Mouse (Mus musculus): ENCODE measurements around the gene Map2k6.
"Not testable (repeated sequence)": the region's sequence is repeated elsewhere in the genome, so short reads cannot be mapped to it uniquely, and the experiment has no call there.

The Map2k6 gene

GRCm38 (mm10) chr11:110398553-110399239, at the start of gene Map2k6:
TSS of gene Map2k6 (plus strand) at chr11:110399122.
- peak; percentile 90 for DNase-seq (ENCODE audit: low spot score)

GRCm38 (mm10) chr11:110354261-110354660, 44.7 kb upstream of the Map2k6 start:
- DNase-seq (ENCODE audit: low spot score), result no peak

GRCm38 (mm10) chr11:110355131-110355530, 43.8 kb upstream of the Map2k6 start:
- DNase-seq (ENCODE audit: low spot score), result not testable (repeated sequence)

DNA sequence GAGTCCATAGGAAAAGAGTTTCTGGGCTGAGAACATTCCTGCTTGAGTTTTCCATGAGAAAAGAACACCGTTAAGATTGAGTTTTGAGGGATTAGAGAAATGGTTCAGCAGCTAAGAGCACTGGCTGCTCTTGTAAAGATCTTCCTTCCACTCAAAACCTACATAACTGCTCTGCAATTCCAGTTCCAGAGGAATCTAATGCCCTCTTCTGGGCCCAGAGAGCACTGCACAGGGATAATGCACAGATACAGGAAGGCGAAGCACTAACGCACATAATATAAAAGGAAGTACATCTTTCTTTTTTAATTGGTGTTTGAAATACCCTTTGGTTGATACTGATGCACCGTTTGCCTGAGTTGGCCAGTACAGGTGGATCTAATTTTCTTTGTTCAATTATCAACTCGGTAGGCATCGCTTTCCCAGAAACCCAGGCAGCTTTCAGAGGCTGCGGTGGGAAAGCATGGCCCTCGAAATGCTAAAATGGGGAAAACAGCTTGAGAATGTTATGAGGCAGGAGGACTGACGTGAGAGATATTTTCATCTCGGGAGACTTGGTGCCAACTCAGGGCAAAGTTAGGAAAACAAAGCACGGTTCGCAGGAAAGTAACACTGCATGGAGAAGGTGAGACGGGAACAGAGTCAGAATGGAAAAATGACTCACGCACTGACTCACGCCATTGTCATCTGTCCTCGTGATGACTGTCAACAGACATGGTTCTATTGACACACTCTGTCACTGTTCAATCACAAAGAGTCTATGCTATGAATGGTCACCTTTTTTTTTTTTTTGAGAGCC, 41.0 kb upstream of the Map2k6 start:
- no peak for DNase-seq (ENCODE audit: low spot score)

DNA sequence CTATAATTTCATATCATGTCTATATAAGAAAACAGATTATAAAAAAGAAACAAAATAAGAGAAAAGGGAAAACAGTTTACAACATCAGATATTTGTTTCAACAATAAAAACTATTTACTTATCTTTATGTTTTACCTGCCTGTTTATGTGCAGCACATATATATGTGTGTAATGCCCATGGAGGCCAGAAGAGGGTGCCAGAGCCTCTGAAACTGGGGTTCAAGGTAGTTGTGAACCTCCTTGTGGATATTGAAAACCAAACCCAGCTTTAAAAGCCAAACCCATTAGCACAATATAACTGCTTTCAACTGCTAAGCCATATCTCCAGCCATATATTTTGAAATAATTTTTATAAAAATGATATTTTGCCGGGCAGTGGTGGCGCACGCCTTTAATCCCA, 33.9 kb upstream of the Map2k6 start:
- peak; percentile 19 for DNase-seq (ENCODE audit: low spot score)

DNA sequence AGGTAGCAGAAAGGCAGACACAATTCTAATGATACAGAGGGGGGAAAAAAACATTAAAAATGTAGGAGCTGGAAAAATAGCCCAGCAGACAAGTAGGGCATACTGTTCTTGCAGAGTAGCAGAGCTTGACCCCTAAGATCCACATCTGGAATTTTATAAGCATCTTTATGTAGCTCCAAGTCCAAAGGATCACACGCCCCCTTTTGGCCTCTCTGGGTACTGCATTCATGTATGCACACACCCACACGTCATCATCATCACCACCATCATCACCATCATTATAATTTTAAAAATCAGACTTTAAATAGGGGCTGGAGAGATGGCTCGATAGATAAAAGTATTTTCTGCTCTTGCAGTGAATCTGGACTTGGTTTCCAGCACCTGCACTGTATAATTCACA, 32.0 kb upstream of the Map2k6 start:
- no peak for DNase-seq (ENCODE audit: low spot score)

- no peak for DNase-seq (ENCODE audit: low spot score)
These were observed 31.3 kb upstream of the Map2k6 start for GRCm38 (mm10) chr11:110367638-110368037.

DNA sequence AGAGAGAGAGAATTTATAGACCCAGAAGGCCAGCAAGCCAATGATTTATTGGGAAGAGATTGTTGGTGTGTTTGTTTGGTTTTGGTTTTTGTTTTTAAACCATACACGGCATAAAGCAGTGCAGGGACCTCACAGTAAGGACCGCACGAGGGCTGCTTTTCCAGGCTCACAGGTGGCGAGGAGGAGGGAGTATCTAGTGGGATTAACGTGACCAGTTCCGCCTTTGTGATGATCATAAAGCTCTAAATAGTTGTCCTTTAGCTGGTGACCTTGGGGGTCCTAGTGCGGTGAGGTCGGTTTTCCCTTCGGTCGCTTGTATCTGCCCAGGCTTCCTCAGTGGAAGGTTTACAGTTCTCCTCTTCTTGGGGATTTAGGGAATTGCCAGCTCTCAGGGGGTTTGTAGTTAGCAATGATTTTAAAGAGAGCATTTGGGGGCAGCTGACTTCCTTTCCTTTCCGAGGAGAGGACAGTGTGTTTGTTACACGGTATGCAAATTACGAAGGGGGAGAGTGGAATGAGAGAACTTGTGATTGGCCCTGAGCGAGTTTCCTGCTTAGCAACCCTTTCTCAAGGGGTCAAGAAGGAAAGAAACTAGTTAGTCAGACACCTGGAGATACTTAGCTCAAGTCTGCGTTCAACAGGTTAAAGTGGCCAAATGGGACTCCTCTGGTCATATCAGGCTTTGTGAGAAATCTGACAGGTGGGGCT, 29.5 kb upstream of the Map2k6 start:
- no peak for DNase-seq (ENCODE audit: low spot score)

DNA sequence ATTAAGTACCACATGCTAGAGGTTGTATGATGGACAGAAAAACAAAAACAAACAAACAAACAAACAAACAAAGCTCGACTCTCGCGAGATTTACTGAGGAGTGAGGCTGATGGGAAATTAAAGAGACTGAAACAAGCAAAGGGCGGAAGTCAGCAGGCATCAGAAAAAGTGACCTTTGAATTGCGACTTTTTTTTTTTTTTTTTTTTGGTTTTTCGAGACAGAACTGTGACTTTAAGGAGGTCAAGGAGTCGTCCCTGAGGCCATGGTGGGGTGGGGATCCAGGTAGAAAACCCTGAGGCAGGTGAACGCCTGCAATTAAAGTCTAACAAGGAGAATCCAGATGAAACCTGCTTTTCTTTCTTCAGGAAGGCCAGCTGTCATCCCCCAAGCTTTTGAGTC, 27.1 kb upstream of the Map2k6 start:
- DNase-seq (ENCODE audit: low spot score), result no peak

- DNase-seq (ENCODE audit: low spot score), result no peak
These were observed 26.5 kb upstream of the Map2k6 start for GRCm38 (mm10) chr11:110372266-110372954.

GRCm38 (mm10) chr11:110374036-110374435, 24.9 kb upstream of the Map2k6 start:
- no peak for DNase-seq (ENCODE audit: low spot score)

DNA sequence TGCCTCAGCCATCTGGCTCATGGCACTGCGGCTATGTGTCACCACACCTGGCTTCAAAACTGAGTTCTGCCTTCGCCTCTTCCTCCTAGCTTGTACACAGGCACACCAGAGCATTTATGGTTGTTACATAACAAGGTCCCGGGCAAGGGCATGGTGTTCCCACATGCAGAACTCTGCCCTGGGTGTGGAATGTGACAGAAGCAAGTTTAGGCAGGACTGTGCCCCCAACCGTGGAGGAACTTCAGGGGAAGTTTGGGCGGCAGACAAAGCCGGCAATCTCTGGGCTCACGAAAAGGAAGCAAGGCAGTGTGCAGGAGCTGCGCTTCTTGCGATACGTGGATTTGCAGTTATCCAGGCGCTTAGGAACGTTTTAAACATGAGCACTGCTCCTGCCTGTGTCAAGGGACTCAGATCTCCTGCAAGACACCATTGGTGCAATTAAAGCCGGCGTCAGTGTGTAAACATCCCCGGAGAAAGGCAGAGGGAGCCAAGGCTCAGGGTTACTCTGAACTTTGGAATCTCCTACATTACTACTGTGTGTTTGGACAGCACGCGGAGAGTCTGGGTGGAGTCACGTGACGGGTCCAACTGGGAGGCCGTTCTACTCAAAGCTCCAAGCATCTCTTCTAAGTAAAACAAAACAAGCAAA, 19.1 kb upstream of the Map2k6 start:
- DNase-seq (ENCODE audit: low spot score), result no peak

DNA sequence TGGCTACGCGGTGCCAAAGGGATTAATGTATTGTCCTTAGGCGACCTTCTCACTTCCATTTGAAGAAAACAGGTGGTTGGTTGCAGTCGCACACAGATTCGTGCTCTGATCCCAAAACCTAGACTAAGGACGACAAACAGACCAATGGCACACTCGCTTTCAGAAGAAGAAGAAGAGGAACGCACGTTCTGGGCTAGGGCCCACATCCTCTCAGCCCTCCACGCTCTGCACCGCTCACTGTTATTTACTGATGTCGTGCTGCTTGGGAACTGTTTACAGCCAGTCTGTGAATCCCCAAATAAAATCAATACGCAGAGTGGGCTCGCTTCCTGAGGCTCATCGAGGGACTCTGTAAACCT, 18.6 kb upstream of the Map2k6 start:
- no peak for DNase-seq (ENCODE audit: low spot score)

GRCm38 (mm10) chr11:110385487-110385886, 13.4 kb upstream of the Map2k6 start:
- no peak for DNase-seq (ENCODE audit: low spot score)

DNA sequence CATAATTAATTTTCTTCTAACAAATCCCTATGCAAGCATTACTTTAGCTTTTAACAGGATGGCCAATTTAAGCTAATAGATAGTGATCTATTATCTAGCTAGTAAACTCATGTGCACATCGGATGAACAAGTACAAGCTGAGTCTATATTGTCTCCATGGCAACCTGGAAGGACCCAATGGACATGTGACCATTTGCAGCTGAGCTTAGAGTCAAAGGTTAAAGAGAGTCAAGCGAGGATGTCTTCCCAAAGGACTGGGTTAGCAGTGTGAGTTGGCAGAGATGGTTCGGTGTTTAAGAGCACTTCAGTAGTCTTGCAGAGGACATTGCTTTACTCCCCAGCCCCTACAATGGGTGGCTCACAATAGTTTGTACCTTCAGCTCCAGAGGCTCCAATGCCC, 6.2 kb upstream of the Map2k6 start:
- DNase-seq (ENCODE audit: low spot score), result no peak

DNA sequence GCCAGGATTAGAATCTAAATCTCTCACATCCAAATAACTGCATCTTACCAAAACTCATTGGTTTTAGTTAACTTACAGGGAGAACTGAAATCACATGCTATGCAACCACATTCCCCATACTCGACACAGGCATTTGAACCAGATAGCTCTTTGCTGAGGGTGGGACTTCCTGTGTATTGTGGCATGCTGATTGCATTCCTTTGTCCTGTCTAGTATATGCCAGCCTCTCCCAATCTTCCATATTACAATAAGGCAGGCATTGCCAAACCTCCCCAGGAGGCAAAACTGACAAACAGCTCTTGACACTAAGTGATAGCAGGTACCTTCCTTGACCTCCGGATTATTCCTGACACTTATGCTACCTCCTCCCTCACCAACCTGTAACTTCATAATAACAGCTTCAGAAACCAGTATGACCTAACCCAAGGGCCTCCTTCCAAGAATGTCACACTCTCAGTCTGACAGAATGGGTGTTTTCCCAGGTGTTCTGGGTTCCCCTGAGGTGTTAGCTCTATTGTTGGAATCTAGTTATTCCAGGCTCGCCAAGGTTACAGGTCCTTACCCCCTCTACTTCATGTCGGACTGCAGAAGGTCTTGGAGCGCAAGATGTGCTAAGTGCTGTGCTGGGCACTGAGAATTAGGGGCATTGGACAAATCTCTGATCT, 4.0 kb upstream of the Map2k6 start:
- DNase-seq (ENCODE audit: low spot score), result no peak

DNA sequence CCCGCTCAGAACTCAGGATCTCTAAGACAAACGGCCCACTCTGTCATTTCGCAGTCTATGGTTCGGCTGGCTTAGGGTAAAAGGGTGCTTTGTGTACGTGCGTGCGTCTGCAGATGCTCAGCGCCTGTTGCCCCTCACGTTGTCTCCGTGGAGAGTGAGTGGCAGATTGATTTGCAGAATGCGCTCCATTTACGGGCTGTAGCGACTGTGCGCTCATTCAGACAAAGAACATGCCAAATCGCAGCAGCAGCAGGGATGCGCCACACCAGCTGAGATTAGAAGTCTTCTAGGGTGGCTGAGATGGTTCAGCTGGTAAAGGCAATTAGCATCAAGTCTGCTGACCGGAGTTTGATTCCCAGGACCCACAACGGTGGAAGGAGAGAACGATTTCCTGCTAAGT, 2.8 kb upstream of the Map2k6 start:
- no peak for DNase-seq (ENCODE audit: low spot score)

GRCm38 (mm10) chr11:110399240-110400150, 573 bp downstream of the Map2k6 start:
- no peak for DNase-seq (ENCODE audit: low spot score)

GRCm38 (mm10) chr11:110400283-110400682, 1.4 kb downstream of the Map2k6 start:
- DNase-seq (ENCODE audit: low spot score), result no peak

DNA sequence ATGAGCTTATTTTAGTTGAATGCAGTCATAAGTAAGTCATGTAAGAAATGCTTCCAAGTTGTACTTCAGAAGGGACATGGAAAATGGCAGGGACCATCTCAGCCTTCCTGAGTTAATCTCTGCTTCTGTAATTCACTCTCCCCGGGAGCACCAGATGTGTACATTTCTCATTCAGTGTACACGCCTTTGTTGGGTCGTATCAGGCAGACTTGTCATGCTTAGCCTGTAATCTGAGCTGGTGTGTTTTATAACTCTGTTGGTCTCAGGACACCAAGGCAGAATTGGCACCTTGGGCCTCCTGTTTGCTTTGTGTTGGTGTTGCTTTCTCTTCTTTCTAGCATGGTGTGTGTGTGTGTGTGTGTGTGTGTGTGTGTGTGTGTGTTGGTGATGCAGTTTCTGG, 3.7 kb downstream of the Map2k6 start:
- DNase-seq (ENCODE audit: low spot score), result no peak

Measured in T-cell, adult 2 months (primary cell).